Mouse (Mus musculus): ENCODE data around the gene Zfp882. TPM values are rescaled to one million over a fixed set of nuclear protein-coding genes. Genes with fewer than 3 reads are reported as not detected.
"Not testable (repeated sequence)": the region's sequence is repeated elsewhere in the genome, so short reads cannot be mapped to it uniquely, and the experiment has no call there.

Zfp882 gene
- polyA plus RNA-seq (2011; ENCODE audit: insufficient read depth, insufficient read length, low read depth, missing spikeins), result 5.8 and 7.0 TPM in 2 replicates

GRCm38 (mm10) chr8:71908309-71909261 lies at the start of gene Zfp882, which contains the start of gene Zfp617:
Gene Zfp882 (plus strand): TSS chr8:71908608.
Gene Zfp617 (plus strand): TSS chr8:71908635.
- Histone ChIP-seq H3K4me3 (ENCODE audit: low read depth, low read length) (peak within 1 kb of the TSS; percentile 73), H3K27me3 (ENCODE audit: control insufficient read depth, insufficient read depth, low read length, poor library complexity, severe bottlenecking) (no peaks in the 10 kb centered on the region), H3K4me1 (ENCODE audit: control insufficient read depth, insufficient read depth, low read length) (no peaks in the 10 kb centered on the region), H3K36me3 (ENCODE audit: control insufficient read depth, insufficient read depth, low read length, poor library complexity, severe bottlenecking) (peaks cover 3% of the 10 kb centered on the region; the same call in 1 of the 2 replicates), H3K27ac (ENCODE audit: insufficient read depth, low read length) (peak within 1 kb of the TSS; percentile 74), H3K9ac (ENCODE audit: low read depth, poor library complexity, severe bottlenecking) (peak within 1 kb of the TSS; percentile 57), H3K9me3 (replicated peaks; ENCODE audit: control insufficient read depth, insufficient read depth, low read length, poor library complexity, severe bottlenecking) (no peaks in the 10 kb centered on the region)
- TF ChIP-seq EP300 (IDR thresholded peaks at IDR 0.05; ENCODE audit: insufficient read depth, low read depth, low read length), result no peak
- TF ChIP-seq CTCF (IDR thresholded peaks at IDR 0.05; ENCODE audit: low read depth, low read length), result peak; percentile 50
- peak; percentile 49 for TF ChIP-seq POLR2A (IDR thresholded peaks at IDR 0.05; ENCODE audit: insufficient read depth, low read length)

- not testable (repeated sequence) for H3K27ac ChIP-seq (ENCODE audit: insufficient read depth, low read length); H3K9me3 ChIP-seq (replicated peaks; ENCODE audit: control insufficient read depth, insufficient read depth, low read length, poor library complexity, severe bottlenecking); H3K4me1 ChIP-seq (ENCODE audit: control insufficient read depth, insufficient read depth, low read length); H3K36me3 ChIP-seq (ENCODE audit: control insufficient read depth, insufficient read depth, low read length, poor library complexity, severe bottlenecking); H3K27me3 ChIP-seq (ENCODE audit: control insufficient read depth, insufficient read depth, low read length, poor library complexity, severe bottlenecking); H3K4me3 ChIP-seq (ENCODE audit: low read depth, low read length); H3K9ac ChIP-seq (ENCODE audit: low read depth, poor library complexity, severe bottlenecking)
Observed at GRCm38 (mm10) chr8:71861551-71861950, 46.9 kb upstream of the Zfp882 start.

GRCm38 (mm10) chr8:71862038-71862437 lies 46.4 kb upstream of the Zfp882 start:
- H3K4me1 ChIP-seq (ENCODE audit: control insufficient read depth, insufficient read depth, low read length); H3K27ac ChIP-seq (ENCODE audit: insufficient read depth, low read length); H3K36me3 ChIP-seq (ENCODE audit: control insufficient read depth, insufficient read depth, low read length, poor library complexity, severe bottlenecking); H3K9me3 ChIP-seq (replicated peaks; ENCODE audit: control insufficient read depth, insufficient read depth, low read length, poor library complexity, severe bottlenecking); H3K4me3 ChIP-seq (ENCODE audit: low read depth, low read length); H3K27me3 ChIP-seq (ENCODE audit: control insufficient read depth, insufficient read depth, low read length, poor library complexity, severe bottlenecking); H3K9ac ChIP-seq (ENCODE audit: low read depth, poor library complexity, severe bottlenecking): not testable (repeated sequence)

GRCm38 (mm10) chr8:71881618-71882274 lies 26.7 kb upstream of the Zfp882 start, which contains the start of gene Zfp709:
Gene Zfp709 (plus strand): TSS chr8:71882019.
- H3K4me3 ChIP-seq (ENCODE audit: low read depth, low read length), result peak within 1 kb of the TSS; percentile 47
- no peaks in the 10 kb centered on the region for H3K27me3 ChIP-seq (ENCODE audit: control insufficient read depth, insufficient read depth, low read length, poor library complexity, severe bottlenecking)
- H3K9ac ChIP-seq (ENCODE audit: low read depth, poor library complexity, severe bottlenecking), result peak within 1 kb of the TSS; percentile 78
- H3K9me3 ChIP-seq (replicated peaks; ENCODE audit: control insufficient read depth, insufficient read depth, low read length, poor library complexity, severe bottlenecking), result peaks cover 14% of the 10 kb centered on the region
- H3K36me3 ChIP-seq (ENCODE audit: control insufficient read depth, insufficient read depth, low read length, poor library complexity, severe bottlenecking), result no peaks in the 10 kb centered on the region
- H3K27ac ChIP-seq (ENCODE audit: insufficient read depth, low read length), result no peak within 1 kb of the TSS
- TF ChIP-seq EP300 (IDR thresholded peaks at IDR 0.05; ENCODE audit: insufficient read depth, low read depth, low read length) (no peak), CTCF (IDR thresholded peaks at IDR 0.05; ENCODE audit: low read depth, low read length) (no peak), POLR2A (IDR thresholded peaks at IDR 0.05; ENCODE audit: insufficient read depth, low read length) (no peak)
- no peaks in the 10 kb centered on the region for H3K4me1 ChIP-seq (ENCODE audit: control insufficient read depth, insufficient read depth, low read length)

DNA sequence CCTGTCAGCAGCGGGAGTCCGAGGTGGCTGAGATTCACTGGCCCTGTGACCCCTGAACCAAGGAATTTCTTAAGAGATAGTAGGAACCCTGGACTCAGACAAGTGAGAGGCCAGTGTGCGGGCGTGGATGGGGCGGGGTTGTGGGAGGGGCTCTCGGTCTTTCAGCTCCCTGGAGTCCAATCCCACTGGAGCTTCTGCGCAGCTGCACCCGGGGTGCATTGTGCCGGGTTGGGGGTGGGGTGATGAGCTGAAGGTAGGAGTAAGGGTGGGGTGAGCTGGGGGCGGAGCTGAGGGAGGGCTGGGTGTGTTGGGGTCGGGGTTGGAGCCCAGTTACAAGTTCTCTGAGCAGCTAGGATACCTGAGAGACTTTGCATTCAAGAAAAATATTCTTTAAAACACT lies 7.7 kb upstream of the Zfp882 start:
- not testable (repeated sequence) for H3K4me1 ChIP-seq (ENCODE audit: control insufficient read depth, insufficient read depth, low read length); H3K27me3 ChIP-seq (ENCODE audit: control insufficient read depth, insufficient read depth, low read length, poor library complexity, severe bottlenecking); H3K36me3 ChIP-seq (ENCODE audit: control insufficient read depth, insufficient read depth, low read length, poor library complexity, severe bottlenecking); H3K9ac ChIP-seq (ENCODE audit: low read depth, poor library complexity, severe bottlenecking)
- TF ChIP-seq POLR2A (IDR thresholded peaks at IDR 0.05; ENCODE audit: insufficient read depth, low read length), result peak; percentile 24
- Histone ChIP-seq H3K4me3 (ENCODE audit: low read depth, low read length) (peak overlapping the region; percentile 62), H3K9me3 (replicated peaks; ENCODE audit: control insufficient read depth, insufficient read depth, low read length, poor library complexity, severe bottlenecking) (peaks cover 15% of the 10 kb centered on the region), H3K27ac (ENCODE audit: insufficient read depth, low read length) (peak overlapping the region; percentile 98)

GRCm38 (mm10) chr8:71903084-71903483 lies 5.3 kb upstream of the Zfp882 start:
- not testable (repeated sequence) for H3K4me3 ChIP-seq (ENCODE audit: low read depth, low read length); H3K9ac ChIP-seq (ENCODE audit: low read depth, poor library complexity, severe bottlenecking); H3K4me1 ChIP-seq (ENCODE audit: control insufficient read depth, insufficient read depth, low read length); H3K27me3 ChIP-seq (ENCODE audit: control insufficient read depth, insufficient read depth, low read length, poor library complexity, severe bottlenecking); H3K27ac ChIP-seq (ENCODE audit: insufficient read depth, low read length); H3K36me3 ChIP-seq (ENCODE audit: control insufficient read depth, insufficient read depth, low read length, poor library complexity, severe bottlenecking)
- H3K9me3 ChIP-seq (replicated peaks; ENCODE audit: control insufficient read depth, insufficient read depth, low read length, poor library complexity, severe bottlenecking), result peaks cover 12% of the 10 kb centered on the region

Data from ES-Bruce4 (cell line).